Mouse (Mus musculus) midbrain, embryonic 16.5 days (tissue): ENCODE data around the gene Trpv4. TPM values are rescaled to one million over a fixed set of nuclear protein-coding genes. Genes with fewer than 3 reads are reported as not detected.
A peak's percentile ranks its signal among the peaks of the same experiment; 100 is the strongest.

ENCODE experiments used
- ATAC-seq: fragments of 200-750 bp; cut with Nextera tagmentation; 2 replicates; pipeline ENCODE4 v1.8.0; 2017; ENCODE audit warnings: moderate TSS enrichment
- H3K27ac ChIP-seq: fragments of 300-500 bp; sonication (generic); 2 replicates; pipeline ENCODE4 v1.5.1; 2014; ENCODE audit warnings: mild to moderate bottlenecking, low read length, mixed read lengths
- H3K27me3 ChIP-seq: fragments of 300-500 bp; sonication (generic); 2 replicates; pipeline ENCODE4 v1.6.1; 2014; ENCODE audit warnings: low read depth, low read length, mixed read lengths; ENCODE audit not compliant: control insufficient read depth, insufficient read depth
- H3K36me3 ChIP-seq: fragments of 300-500 bp; sonication (generic); 2 replicates; pipeline ENCODE4 v1.6.1; 2014; ENCODE audit warnings: mild to moderate bottlenecking, low read length, moderate library complexity, mixed read lengths; ENCODE audit not compliant: control insufficient read depth, insufficient read depth
- H3K4me1 ChIP-seq: fragments of 300-500 bp; sonication (generic); 2 replicates; pipeline ENCODE4 v1.6.1; 2014; ENCODE audit warnings: mild to moderate bottlenecking, low read length, mixed read lengths; ENCODE audit not compliant: control insufficient read depth, insufficient read depth
- H3K4me2 ChIP-seq: fragments of 300-500 bp; sonication (generic); 2 replicates; pipeline ENCODE4 v1.6.1; 2014; ENCODE audit warnings: mild to moderate bottlenecking, low read length, mixed read lengths
- H3K4me3 ChIP-seq: fragments of 300-500 bp; sonication (generic); 2 replicates; pipeline ENCODE4 v1.5.1; 2014; ENCODE audit warnings: low read depth, mild to moderate bottlenecking, low read length, moderate library complexity, mixed read lengths
- H3K9ac ChIP-seq: fragments of 300-500 bp; sonication (generic); 2 replicates; pipeline ENCODE4 v1.6.1; 2014; ENCODE audit warnings: low read depth, low read length, mixed read lengths
- H3K9me3 ChIP-seq: fragments of 300-500 bp; sonication (generic); replicated peaks from 2 replicates; pipeline ENCODE4 v1.6.1; 2014; ENCODE audit warnings: mild to moderate bottlenecking, low read length, mixed read lengths; ENCODE audit not compliant: control insufficient read depth, poor library complexity, severe bottlenecking
- WGBS: fragments of 180-500 bp; shearing (Covaris S2); extraction: QIAGEN DNeasy Blood & Tissue Kit; methylation state at CpG from one replicate; pipeline ENCODE4 v1.1.7; 2014; 5-methylcytosine and 5-hydroxymethylcytosine counted together
- polyA plus RNA-seq: library from polyadenylated mRNA; unstranded; fragments of >200 nt; fragmentation: Nextera tagmentation; extraction: Ambion mirVana; gene quantifications from 2 replicates; pipeline ENCODE4 v1.2.1, GENCODE M21; 2015

The Trpv4 gene
- polyA plus RNA-seq, 1 experiment from 2014 or later, result 1.3 TPM

DNA sequence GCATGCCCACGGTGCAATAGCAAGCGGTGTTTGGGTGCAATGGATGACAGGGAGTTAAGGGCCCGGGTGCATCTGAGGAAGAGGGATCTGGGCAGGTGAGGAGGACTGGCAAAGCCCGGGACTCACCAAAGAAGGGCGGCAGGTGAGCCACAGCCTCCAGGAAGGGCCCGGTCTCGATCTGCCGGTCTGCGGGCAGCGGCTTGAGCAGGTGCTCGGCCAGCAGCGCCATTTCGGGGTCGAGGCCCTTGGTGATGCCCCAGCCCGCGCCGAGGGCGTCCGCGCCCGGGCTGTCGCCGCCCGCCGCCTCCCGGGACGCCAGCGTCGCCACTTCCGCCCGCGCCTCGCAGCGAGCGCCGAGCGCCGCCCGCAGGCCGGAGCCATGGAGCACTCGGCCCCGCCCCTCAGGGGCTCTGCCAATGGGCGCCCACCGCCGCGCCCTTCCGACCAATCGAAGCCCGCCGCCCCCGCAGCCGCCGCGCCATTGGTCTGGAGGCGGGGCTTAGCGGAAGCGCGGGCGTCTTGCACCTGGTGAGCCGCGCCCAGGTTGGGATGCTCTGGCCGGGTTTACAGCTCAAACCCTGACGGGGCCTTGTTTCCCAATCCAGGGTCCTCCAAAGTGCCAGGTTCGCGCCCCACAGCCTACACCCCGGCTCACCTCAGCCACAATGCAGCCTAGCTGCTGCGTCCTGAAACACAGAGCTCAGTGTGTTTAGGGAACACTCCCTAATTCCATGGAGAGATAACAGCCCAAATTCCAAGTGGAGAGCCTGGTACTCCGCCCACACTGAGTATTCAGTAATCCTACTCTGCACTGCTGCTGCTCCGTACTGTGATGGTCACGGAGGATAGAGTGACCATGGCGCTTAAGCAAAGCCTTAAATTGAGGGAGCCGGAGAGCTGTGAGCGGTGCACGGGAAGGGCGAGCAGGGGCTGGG is 32.7 kb upstream of the Trpv4 start, which contains the start of gene Gltp:
TSS of gene Gltp (minus strand) at position 352 of the 935 bp plus-strand sequence.
- Histone ChIP-seq H3K27ac (no peak within 1 kb of the TSS), H3K4me3 (peak within 1 kb of the TSS; percentile 88), H3K9me3 (no peaks in the 10 kb centered on the region), H3K27me3 (no peaks in the 10 kb centered on the region), H3K4me2 (peak within 1 kb of the TSS; percentile 90), H3K36me3 (no peaks in the 10 kb centered on the region), H3K9ac (peak within 1 kb of the TSS; percentile 93), H3K4me1 (peaks cover 12% of the 10 kb centered on the region)
- 4% methylated on average over 75 of the region's 75 CpGs for WGBS
- ATAC-seq, result peak; percentile 97

DNA sequence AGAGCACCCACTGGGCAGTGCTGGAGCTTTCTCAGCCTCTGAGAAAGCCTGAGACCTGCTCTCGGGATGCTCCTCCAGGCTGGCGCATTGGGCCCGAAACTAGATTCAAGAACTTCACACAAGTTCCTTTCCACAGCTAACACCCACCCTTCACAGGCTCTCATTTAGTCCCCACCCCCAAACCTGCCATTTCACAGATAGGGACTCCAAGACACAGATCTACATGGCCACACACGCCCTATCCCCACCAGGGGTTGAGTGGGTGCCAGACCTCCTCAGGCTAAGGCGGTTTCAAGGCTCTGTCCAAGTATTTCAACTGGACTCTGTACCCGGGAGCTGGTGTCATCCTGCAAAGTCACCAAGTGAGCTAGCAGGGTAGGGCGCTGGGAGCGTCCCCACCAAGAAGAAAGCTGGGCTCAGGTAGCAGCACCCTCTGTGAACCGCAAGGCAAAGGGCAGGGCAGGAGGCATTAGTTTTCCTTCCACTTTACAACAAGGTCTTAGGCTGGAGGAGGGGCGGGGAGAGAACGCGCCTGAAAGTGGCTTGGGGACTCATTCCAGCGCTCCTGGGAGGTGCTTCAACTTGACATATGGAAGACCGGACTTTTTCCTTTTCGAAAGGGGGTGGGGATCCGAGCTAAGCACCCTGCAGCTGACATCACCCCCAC is 31.6 kb upstream of the Trpv4 start:
- WGBS, result 21% methylated on average over 16 of the region's 16 CpGs

GRCm38 (mm10) chr5:114688703-114689102 is 30.5 kb upstream of the Trpv4 start:
- Histone ChIP-seq H3K4me2 (no peak overlapping the region), H3K4me3 (no peak overlapping the region), H3K36me3 (no peaks in the 10 kb centered on the region), H3K4me1 (peaks cover 12% of the 10 kb centered on the region), H3K27me3 (no peaks in the 10 kb centered on the region), H3K9me3 (no peaks in the 10 kb centered on the region), H3K9ac (no peak overlapping the region), H3K27ac (no peak overlapping the region)
- WGBS, result 83% methylated on average over 13 of the region's 13 CpGs
- ATAC-seq, result no peak

More for the DNA sequence above, 31.6 kb upstream of the Trpv4 start:
- H3K4me2 ChIP-seq, result peak overlapping the region; percentile 90
- no peaks in the 10 kb centered on the region for H3K27me3 ChIP-seq
- peaks cover 12% of the 10 kb centered on the region for H3K4me1 ChIP-seq
- no peaks in the 10 kb centered on the region for H3K9me3 ChIP-seq
- ATAC-seq, result no peak
- H3K27ac ChIP-seq, result no peak overlapping the region
- H3K4me3 ChIP-seq, result peak overlapping the region; percentile 88
- H3K9ac ChIP-seq, result peak overlapping the region; percentile 93
- H3K36me3 ChIP-seq, result no peaks in the 10 kb centered on the region

DNA sequence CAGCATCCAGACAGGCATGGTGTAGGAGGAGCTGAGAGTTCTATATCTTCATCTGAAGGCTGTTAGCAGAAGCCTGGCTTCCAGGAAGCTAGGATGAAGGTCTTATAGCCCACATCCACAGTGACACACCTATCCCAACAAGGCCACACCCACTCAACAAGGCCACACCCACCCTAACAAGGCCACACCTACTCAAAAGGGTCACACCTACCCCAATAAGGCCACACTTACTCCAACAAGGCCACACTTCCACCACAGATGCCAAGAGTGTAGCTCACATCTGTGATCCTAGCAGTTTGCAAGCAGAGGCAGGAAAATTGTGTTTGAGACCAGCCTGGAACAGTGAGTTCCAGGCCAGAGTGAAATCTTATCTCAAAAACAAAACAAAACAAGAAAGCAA is 29.7 kb upstream of the Trpv4 start:
- Histone ChIP-seq H3K9me3 (no peaks in the 10 kb centered on the region), H3K4me3 (no peak overlapping the region), H3K9ac (no peak overlapping the region), H3K4me2 (no peak overlapping the region), H3K27me3 (no peaks in the 10 kb centered on the region), H3K4me1 (peaks cover 12% of the 10 kb centered on the region), H3K36me3 (no peaks in the 10 kb centered on the region), H3K27ac (no peak overlapping the region)
- no peak for ATAC-seq

- H3K27ac ChIP-seq, result no peak overlapping the region
- H3K4me2 ChIP-seq, result no peak overlapping the region
- WGBS, result 78% methylated on average over 7 of the region's 7 CpGs
- no peaks in the 10 kb centered on the region for H3K36me3 ChIP-seq
- H3K9me3 ChIP-seq, result no peaks in the 10 kb centered on the region
- peaks cover 12% of the 10 kb centered on the region for H3K4me1 ChIP-seq
- H3K27me3 ChIP-seq, result no peaks in the 10 kb centered on the region
- H3K9ac ChIP-seq, result no peak overlapping the region
- ATAC-seq, result no peak
- no peak overlapping the region for H3K4me3 ChIP-seq
These were observed 28.5 kb upstream of the Trpv4 start for GRCm38 (mm10) chr5:114686726-114687210.

- no peaks in the 10 kb centered on the region for H3K36me3 ChIP-seq
- no peak overlapping the region for H3K9ac ChIP-seq
- WGBS, result 94% methylated on average over 5 of the region's 5 CpGs
- no peaks in the 10 kb centered on the region for H3K27me3 ChIP-seq
- ATAC-seq, result no peak
- peaks cover 8% of the 10 kb centered on the region for H3K4me1 ChIP-seq
- H3K27ac ChIP-seq, result no peak overlapping the region
- no peaks in the 10 kb centered on the region for H3K9me3 ChIP-seq
- no peak overlapping the region for H3K4me2 ChIP-seq
- no peak overlapping the region for H3K4me3 ChIP-seq
These were observed 27.8 kb upstream of the Trpv4 start for GRCm38 (mm10) chr5:114685986-114686385.

DNA sequence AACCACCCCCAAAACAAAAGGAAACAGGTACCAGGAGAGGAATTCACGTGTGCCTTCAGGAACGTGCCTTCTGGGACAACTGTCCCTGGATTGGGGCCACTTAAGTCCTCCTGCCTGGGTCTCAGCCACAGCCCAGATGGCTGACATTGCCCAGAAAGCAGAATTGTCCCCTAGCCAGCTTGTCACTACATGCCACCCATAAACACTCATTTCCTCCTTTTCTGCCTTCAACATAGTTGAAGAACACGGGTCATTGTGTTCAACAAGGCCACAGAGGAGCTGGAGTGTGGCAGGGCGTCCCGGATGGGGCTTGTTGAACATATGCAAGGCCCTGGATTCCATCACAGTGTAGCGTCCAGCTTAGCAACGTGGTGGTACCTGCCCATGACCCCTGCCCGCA is 23.5 kb upstream of the Trpv4 start:
- Histone ChIP-seq H3K36me3 (0 out of 2 replicates have a peak, but pooled peaks cover 2% of the 10 kb centered on the region), H3K4me1 (peaks cover 3% of the 10 kb centered on the region), H3K4me2 (no peak overlapping the region), H3K9me3 (no peaks in the 10 kb centered on the region), H3K4me3 (no peak overlapping the region), H3K27me3 (no peaks in the 10 kb centered on the region), H3K9ac (no peak overlapping the region), H3K27ac (no peak overlapping the region)
- WGBS, result 82% methylated on average over 8 of the region's 8 CpGs
- ATAC-seq, result no peak

- Histone ChIP-seq H3K27ac (no peak overlapping the region), H3K4me1 (peaks cover 3% of the 10 kb centered on the region), H3K4me2 (no peak overlapping the region), H3K27me3 (no peaks in the 10 kb centered on the region), H3K9me3 (no peaks in the 10 kb centered on the region), H3K4me3 (no peak overlapping the region), H3K9ac (no peak overlapping the region), H3K36me3 (peaks cover 4% of the 10 kb centered on the region; the same call in 1 of the 2 replicates)
- 85% methylated on average over 19 of the region's 19 CpGs for WGBS
- ATAC-seq, result no peak
These were observed 22.6 kb upstream of the Trpv4 start for GRCm38 (mm10) chr5:114680676-114681285.
